Mouse (Mus musculus) CH12F3 (cell line): ENCODE data around the gene Pakap.

ENCODE experiments used
- in situ Hi-C: fragments of 300-500 bp; cut with MboI; formaldehyde crosslinking; loops from 2 replicates; pipeline ENCODE4 v1.14.3; 2020; ENCODE audit warnings: low sequenced_read_pairs

Pakap gene

DNA sequence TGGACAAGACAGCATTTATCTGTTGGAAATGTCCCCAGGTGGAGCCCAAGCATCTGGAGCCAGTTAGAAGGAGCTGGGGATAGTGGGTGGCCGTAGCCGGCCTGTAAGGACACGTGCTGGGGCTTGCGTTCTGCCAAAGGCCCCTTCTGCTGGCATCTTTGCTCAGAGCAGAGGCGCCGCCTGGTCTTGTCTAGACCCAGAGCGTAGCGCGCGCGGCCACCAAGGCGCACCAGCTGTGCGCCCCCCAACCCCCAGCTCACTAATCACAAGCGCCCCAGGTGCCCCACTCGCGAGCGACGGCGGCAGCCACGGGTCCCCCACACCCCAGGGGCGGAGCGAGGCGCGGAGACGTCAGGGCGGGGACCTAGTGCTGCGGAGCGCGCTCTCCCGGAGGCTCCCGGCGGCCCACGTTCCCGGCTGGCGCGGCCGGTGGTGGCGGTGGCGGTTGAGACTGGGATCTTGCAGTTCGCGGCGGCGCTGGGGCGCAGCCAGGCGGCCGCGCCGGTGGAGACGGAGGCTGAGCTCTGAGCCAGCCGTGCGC lies at the start of gene Pakap:
TSS of gene Pakap (plus strand) at position 514 of the 541 bp plus-strand sequence.
- in situ Hi-C loops: no loop called here

DNA sequence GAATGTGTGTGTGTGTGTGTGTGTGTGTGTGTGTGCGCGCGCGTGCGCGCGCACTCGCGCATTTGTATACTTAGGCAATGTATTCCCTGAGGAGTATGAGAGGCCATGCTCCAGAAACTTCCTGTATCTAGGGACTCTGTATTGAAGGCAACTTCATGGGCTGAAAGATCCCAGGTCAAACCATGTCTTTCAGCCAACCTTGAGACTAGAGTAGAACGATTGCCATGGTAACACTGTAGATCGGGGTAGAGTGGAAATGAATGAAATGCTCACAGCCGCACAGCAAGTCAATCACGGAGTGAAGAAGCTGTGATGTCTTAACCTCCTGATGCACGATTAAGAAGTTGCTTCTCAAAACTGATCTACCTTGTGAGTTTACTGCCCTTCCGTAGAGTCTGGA lies 44.5 kb upstream of the Pakap start:
- in situ Hi-C loops: no loop called here

DNA sequence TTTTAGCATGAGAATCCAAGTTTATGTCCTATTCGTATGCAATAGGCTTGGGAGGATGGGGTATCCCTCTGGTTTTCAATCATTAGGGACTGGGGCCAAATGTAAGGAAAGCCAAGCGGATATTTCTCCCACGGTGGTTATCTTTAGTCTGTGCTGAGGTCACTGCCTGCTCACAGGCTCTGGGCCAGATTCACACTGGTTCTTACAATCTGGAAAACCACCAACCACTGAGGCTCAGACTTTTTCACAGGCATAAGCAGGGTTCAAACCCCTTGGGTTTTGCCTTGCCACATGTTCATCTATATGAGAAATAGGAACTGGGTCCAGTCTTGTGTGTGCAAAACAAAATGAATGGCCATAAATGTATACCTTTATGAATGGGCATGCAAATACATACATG lies 43.5 kb upstream of the Pakap start:
- in situ Hi-C loops: no loop called here

DNA sequence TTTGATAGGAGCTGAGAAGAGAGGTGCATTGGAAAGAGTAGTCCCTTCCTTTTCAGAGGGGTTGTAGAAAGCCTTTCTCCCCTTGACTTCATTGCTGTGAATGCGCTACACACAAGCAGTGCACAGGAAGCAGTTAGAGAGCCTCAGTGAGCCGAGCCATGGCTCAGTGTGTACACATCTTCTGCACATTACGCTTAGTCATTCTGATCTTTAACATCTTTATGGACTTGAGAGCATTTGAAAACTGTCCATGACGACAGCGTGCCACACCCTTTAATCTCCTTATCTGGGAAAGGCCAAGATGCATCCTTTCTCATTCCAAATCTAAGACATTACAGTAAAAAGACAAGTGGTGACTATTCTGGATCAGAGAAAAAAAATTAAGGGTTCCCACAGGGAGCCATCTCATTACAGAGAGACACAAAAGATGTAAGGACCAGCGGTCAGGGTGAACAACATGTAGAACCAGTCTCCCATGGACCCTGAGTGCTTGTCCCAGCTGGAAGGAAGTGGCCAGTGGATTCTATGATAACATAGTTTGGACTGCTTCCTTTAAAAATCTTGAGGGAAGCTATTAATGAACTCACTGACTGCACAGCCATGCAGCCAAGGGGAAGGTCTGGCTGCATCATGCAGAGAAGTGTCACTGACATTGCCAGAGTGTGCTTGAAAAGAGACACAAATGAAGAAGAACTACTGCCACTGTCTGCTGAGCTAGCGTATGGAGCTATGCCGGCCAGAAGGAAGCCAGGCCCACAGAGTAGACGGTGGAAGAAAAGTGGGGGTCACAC lies 42.6 kb upstream of the Pakap start:
- in situ Hi-C loops: no loop called here

DNA sequence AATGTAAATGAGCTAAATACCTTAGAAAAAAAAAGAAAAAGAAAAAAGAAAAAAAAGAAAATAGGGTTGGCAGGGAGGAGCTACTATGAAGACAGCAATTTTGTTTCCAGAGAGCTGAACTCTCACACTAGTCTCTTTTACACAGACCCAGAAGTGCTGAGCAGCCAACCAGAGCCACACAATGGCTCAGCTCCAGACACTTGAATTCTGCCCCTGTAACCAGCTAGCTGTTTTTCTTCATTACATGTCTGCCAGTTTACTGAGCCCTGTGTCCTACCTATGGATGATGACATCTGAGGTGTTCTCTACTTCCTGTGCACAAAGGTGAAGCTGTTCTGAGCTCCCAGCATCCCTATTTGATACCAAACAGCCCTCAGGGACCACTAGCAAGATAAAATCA lies 39.7 kb upstream of the Pakap start:
- in situ Hi-C loops: no loop called here

DNA sequence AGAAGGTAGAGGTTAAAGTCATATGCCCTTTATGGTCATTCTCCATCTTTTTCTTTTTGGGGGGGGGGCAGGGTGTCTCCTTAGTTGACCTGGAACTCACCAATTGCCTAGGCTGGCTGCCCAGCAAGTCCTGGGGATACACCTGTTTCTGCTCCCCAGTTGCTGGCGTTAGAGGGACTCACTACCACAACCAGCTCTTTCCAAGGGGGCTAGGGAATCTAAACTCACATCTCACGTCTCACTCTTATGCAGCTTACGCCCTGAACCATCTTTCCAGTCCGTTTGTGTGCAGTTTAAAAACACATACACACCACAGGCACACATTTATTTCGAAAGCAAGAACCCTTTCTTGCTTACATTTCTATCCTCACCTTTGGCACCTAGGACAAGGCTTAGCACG lies 34.3 kb upstream of the Pakap start:
- in situ Hi-C loops: no loop called here

DNA sequence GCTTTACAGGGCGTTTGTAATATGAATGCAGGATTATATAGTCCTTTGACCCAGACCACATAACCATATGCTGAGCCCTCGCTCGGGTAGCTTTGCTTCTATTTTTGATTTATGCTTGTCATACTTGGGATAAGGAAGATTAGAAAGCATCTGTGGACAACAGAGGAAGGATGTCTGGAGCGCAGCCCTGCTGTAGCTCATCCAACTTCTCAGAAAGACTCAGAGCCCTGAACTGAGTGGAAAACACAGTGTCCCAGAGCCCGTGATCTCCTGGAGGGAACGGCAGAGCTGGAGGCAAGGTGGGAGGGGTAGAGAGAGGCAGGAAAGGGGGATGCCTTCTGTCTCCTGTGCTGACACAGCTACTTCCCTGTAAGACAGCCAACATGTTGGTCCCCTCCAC lies 33.7 kb upstream of the Pakap start:
- in situ Hi-C loops: no loop called here

DNA sequence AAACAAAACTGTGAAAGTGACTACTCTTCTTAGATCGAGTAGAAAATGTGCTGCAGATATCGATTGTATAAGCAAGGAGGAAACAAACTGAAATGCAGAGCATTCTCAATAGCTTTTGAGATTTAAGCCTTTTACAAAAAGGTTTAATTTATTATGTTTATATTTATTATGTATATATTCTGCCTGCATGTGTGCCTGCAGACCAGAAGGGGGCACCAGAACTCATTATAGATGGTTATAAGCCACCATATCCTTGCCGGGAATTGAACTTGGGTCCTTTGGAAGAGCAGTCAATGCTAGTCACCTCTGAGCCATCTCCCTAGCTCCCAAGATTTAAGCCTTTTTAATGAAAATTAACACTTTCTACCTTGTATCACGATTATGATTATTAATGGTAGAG lies 32.9 kb upstream of the Pakap start:
- in situ Hi-C loops: no loop called here

DNA sequence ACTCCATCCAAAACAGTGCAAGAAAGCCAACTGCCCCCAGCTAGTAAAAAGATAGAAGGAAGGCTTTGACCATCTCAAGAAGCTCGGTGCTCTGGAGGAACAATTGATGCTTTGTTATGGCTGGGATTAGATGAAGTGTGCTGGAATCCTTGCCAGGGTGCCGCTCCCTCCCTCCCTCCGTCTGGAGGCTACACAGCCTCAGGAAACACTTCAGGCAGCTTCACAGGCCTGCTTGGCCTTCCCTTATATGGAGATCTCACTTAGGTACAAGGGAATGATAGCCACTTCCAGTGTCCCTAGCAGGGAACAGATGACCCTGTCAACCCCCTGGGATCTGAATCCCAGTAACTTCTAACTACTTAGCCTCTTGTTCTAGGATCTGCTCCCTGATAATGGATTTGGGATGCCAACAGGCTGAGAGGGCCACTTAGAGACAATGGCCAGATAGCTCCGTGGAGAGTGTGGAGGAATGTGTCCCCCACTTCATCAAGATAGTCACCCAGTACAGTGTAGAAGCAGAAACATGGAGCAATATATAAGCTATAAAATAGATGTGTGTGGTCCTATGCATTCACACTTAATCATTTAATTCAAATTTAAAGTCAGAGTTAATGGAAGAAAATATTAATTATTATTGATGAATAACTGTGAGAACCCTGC lies 29.8 kb upstream of the Pakap start:
- in situ Hi-C loops: no loop called here

DNA sequence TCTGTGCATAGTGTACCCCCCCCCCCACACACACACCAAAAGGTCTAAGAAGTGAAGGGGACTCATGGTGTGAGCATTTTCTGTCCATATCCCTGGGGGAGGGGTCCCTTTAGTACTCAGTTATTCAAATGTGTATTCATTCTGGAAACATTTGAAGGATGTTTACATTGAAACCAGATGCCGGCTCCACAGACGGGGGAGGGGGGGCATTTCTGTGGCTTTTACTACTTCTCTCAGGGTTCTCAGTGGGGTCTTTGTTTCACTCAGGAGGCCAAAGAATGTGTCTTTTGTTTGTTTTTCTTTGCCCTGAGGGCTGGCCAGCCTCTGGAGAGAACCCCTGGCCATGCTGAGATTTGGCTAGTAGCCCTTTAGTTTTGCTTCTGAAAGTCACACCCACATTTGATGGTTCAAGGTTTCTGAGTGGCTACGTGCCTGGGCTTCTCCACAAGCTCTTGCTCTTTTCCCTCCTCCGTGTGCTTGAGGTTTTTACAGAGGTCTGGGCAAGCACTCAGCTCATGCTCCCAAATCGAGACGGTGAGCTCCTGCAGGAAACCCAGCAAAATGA lies 24.2 kb upstream of the Pakap start:
- in situ Hi-C loops: no loop called here

DNA sequence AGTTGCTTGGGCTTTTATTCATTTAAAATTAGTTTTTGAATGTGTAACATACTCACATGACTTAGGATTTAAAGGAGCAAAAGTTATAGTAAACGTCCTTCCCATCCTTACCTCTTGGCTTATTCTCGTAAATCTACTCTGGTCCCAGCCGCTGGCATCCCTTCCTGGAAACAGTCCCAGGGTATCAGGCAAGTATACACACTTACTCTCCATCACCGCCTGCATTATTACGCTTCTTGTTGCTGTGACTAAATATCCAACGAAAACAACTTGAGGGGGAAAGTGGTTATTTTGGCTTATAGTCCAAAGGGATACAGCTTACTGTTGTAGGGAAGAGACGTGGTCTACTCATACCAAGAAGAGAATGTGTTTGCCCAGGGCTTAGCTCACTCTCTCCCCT lies 20.2 kb upstream of the Pakap start:
- in situ Hi-C loops: no loop called here

DNA sequence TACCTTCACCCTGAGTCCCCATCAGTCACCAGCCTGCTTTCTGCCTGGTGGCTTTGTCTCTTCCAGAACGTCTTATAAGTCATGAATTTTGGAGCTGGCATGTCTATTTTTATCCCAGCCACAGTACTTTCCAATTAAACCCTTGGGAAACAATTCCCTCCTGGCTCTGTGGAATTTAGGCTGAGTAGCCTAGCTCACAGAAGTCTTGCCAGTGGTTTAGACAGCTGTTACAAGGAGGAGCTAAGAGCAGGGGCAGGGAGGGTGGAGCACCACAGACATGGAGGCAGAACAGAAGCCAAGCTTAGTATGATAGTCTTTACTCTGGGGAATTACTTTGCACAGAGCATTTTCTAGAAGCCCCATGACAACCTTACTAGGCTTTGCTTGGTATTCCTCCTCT lies 17.8 kb upstream of the Pakap start:
- in situ Hi-C loops: no loop called here

DNA sequence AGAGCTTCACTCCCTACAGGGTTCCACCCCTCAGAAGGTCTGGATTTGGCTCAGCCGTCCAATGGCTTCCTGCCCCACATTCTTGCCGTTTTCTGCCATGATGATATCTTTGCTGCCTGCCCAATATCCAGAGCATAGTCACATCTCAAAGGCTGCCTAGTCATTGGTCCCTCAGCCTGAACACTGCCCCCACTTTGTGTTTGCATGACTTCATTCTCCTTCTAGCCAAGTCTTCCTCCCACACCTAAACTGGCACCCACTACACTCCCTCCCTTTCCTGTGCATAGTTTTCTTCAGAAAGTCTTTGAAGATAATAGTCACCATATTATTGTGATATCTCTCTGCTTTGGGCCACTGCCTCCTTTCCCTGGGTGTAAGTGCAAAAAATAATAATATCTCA lies 10.9 kb upstream of the Pakap start:
- in situ Hi-C loops: no loop called here

DNA sequence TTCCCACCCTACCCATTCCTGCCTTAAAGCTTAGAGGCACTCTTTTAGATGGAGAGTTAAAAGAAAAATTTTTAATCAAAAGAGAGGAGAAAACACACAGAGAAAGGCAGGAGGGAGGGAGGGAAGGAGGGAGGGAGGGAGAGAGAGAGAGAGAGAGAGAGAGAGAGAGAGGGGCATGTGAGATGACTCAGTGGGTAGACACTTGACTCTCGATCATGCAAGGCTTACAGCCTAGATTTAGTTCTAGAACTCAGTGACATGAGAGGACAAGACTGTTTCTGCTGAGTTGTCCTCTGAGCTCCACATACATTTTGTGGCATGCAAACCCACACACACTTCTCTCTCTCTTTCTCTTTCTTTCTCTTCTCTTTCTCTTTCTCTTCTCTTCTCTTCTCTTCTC lies 8.5 kb upstream of the Pakap start:
- in situ Hi-C loops: no loop called here

DNA sequence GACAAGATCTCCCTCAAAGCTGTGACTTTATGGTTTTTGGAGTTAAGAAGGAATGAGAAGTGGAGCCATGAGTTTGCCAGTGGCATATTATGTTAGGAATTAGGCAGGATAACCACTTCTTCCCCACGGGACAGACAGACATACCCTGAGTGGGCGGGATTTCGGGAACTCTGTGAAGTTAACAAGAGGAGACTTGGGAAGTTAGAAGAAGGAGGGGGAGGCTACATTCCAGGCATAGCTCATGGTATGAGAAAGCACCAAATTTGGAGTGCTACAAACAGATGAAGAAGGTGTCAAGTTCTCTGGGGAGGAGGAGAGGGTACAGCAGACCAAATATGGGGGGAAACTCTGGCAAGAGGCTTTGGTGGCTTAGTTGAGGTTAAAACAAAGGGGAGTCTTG lies 8.0 kb upstream of the Pakap start:
- in situ Hi-C loops: no loop called here

DNA sequence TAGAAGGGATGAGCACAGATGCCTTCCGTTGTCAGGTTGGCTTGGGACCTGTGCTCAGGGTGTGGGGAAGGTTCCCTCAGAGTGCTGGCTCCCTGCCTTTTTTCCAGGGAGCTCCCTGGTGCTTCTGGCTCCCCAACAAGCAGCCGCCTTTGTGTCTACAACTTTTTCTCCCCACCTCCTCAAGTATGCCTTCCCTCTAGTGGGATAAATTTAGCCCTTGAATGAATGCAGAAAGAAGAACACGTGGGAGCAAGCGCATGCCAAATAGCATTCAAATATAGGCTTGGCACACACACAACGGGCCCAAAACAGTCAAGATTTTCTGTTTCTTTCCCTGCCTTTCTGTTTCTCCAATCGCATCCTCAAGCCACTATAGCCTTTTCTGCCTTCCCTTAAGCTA lies 6.9 kb upstream of the Pakap start:
- in situ Hi-C loops: no loop called here

DNA sequence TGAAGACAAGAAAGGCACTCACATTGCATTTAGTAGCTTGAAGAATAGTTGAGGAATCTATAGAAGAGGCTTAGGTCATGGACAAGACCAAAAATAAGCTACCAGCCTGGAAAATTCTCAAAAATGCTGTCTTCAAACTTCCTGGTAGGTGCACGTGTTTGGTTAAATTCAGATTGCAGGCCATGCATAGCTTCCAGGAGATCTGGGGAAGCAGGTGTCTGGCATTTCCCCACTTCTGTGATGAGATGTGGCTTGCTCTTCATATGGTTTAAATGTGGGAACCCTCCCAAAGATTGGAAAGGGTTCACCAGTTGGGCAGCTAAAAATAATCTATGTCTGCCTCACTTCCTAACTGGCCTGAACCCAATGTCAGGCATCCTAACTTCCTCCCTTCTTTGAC lies 2.7 kb upstream of the Pakap start:
- in situ Hi-C loops: no loop called here

DNA sequence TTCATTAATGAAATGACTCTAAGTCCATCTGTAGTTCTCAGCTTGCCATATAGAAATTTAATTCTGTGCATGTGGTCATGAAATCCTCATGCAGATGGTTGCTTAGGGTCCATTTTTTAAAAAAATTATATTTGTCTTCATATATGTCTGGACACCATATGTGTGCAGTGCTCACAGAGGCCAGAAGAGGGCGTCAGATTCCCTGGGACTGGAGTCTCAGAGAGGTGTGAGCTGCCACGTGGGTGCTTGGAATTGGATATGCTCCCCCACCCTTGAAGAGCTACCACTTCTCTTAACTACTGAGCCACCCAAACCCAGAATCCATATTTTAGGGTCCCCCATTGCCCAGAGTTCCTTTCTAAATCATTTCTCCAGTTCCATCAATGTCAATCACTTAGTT lies 2.2 kb upstream of the Pakap start:
- in situ Hi-C loops: no loop called here

DNA sequence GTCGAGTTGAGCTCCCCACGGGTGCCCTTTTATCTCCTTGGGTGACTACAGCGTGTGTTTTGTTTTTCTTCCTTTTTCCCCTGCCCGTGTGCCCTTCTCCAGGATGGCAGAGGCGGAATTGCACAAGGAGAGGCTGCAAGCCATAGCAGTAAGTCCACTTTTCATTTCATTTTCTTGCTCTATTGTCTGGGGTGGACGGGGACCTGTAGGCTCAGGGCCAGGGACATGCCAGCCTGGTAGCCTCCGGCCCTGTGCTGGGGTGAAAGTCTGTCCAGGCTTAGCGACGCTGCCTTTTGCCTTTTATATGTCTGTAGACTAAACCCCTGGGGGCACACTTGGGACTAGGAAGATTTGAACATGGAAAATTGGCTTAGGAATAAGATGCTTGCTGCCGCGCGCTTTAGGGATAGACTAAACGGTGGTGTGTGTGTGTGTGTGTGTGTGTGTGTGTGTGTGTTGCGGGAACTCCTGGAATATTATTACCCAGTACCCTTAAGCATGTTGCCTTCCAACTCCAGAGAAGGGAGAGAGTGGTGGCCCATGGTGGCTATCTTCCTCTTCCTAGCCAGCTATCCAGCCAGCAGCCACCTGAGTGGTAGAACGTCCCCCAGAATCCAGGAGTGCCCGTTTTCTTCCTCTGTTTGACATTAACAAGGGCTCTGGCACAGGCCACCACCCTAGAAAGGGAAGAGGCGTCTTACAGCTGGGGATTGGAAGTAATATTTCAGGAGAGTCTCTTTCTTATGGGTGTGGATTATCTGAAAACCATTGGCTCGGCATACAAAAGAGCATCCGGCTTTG lies 489 bp downstream of the Pakap start:
- in situ Hi-C loops: no loop called here

DNA sequence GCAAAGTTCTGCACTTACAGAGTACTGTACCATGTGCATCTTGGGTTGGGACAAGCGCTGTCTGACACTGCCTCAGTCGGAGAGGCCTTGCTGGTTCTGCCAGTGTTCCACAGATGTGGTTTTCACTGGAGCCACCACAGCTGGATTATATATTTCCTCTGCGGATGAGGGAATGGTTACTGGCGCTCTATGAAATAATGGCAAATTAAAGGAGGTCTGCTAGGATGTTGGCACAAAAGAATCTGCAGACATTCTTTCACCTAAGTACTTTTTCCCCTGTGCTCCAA lies 1.0 kb downstream of the Pakap start:
- in situ Hi-C loops: no loop called here

DNA sequence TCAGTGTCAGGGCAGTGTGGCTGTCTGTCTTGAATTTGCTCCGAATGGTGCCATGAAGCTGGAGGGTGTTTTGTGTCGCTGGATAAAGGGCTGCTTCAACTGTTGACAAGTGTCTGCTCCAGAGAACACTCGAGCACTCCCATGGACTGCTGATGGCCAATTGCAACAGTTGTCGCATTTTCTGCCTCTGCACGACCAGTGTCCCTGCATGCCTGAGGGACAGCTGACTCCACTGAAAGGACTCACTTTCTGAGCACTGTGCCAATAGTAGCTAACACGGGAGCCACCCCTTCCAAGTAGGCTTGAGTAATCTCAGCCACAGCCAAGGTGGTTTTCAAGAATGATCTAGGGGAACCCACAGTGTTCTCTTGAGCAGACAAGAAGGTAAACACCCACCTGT lies 1.7 kb downstream of the Pakap start:
- in situ Hi-C loops: no loop called here

DNA sequence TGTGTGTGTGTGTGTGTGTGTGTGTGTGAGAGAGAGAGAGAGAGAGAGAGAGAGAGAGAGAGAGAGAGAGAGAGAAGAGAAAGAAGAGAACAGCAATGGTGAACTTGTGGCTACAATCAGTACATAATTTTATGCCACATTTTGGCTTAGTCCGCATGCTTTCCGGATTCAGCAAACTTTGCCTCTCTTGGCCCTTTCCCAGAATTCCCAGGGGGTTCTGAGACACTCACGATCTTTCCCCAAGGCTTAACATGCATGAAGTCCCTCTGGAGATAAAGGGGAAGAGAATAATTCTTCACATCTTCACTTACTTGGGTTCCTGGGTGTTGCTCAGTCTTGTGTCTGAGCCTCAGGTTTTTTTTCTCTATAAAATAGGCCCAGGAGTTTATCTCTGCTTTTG lies 2.2 kb downstream of the Pakap start:
- in situ Hi-C loops: no loop called here
